Mouse (Mus musculus) midbrain, postnatal 0 days (tissue): ENCODE measurements around the gene Elk4. TPM values are rescaled to one million over a fixed set of nuclear protein-coding genes. Genes with fewer than 3 reads are reported as not detected.

Source experiments
- ATAC-seq: fragments of 200-750 bp; cut with Nextera tagmentation; 2 replicates; pipeline ENCODE4 v1.8.0; 2017; ENCODE audit warnings: moderate number of reproducible peaks, mild to moderate bottlenecking, moderate TSS enrichment, moderate library complexity; ENCODE audit not compliant: low FRiP score
- DNase-seq: peaks from one replicate; pipeline ENCODE4 v3.0.0-alpha.2; 2015; ENCODE audit warnings: low spot score
- H3K27ac ChIP-seq: fragments of 300-500 bp; sonication (generic); 2 replicates; pipeline ENCODE4 v1.5.1; 2014; ENCODE audit warnings: low read depth, mild to moderate bottlenecking, low read length, mixed read lengths
- H3K27me3 ChIP-seq: fragments of 300-500 bp; sonication (generic); 2 replicates; pipeline ENCODE4 v1.6.1; 2014; ENCODE audit warnings: low read length, control low read depth, mixed read lengths; ENCODE audit not compliant: insufficient read depth
- H3K36me3 ChIP-seq: fragments of 300-500 bp; sonication (generic); 2 replicates; pipeline ENCODE4 v1.6.1; 2014; ENCODE audit warnings: low read length, control low read depth, mixed read lengths; ENCODE audit not compliant: insufficient read depth
- H3K4me1 ChIP-seq: fragments of 300-500 bp; sonication (generic); 2 replicates; pipeline ENCODE4 v1.6.1; 2014; ENCODE audit warnings: mild to moderate bottlenecking, control low read depth, antibody characterized with exemption, low read length, mixed read lengths; ENCODE audit not compliant: insufficient read depth
- H3K4me2 ChIP-seq: fragments of 300-500 bp; sonication (generic); 2 replicates; pipeline ENCODE4 v1.6.1; 2014; ENCODE audit warnings: low read depth, mild to moderate bottlenecking, low read length, mixed read lengths; ENCODE audit not compliant: poor library complexity, severe bottlenecking
- H3K4me3 ChIP-seq: fragments of 300-500 bp; sonication (generic); 2 replicates; pipeline ENCODE4 v1.5.1; 2014; ENCODE audit warnings: low read depth, mild to moderate bottlenecking, low read length, moderate library complexity
- H3K9ac ChIP-seq: fragments of 300-500 bp; sonication (generic); replicated peaks from 2 replicates; pipeline ENCODE4 v1.6.1; 2014; ENCODE audit warnings: mild to moderate bottlenecking, low read length, moderate library complexity, mixed read lengths; ENCODE audit not compliant: poor library complexity, severe bottlenecking
- H3K9me3 ChIP-seq: fragments of 300-500 bp; sonication (generic); 2 replicates; pipeline ENCODE4 v1.6.1; 2016; ENCODE audit warnings: low read length, control low read depth
- CTCF ChIP-seq: IDR thresholded peaks from 2 replicates; pipeline ENCODE4 v1.5.1; 2016; ENCODE audit warnings: antibody characterized with exemption, mild to moderate bottlenecking
- WGBS: fragments of 180-500 bp; shearing (Covaris S2); extraction: QIAGEN DNeasy Blood & Tissue Kit; methylation state at CpG from one replicate; pipeline ENCODE4 v1.1.7; 2014; 5-methylcytosine and 5-hydroxymethylcytosine counted together
- polyA plus RNA-seq: library from polyadenylated mRNA; unstranded; fragments of >200 nt; fragmentation: Nextera tagmentation; extraction: Ambion mirVana; gene quantifications from 2 replicates; pipeline ENCODE4 v1.2.1, GENCODE M21; 2015
- total RNA-seq: library from RNA; depleted of rRNA; stranded (reverse); fragments of >200 nt; gene quantifications from 2 replicates; pipeline ENCODE4 v1.2.3, GENCODE M21; 2014

Gene Elk4
- total and polyA plus RNA-seq, 2 experiments from 2014 or later = 8.1 to 17.6 TPM

GRCm38 (mm10) chr1:131964580-131964979 lies 42.8 kb upstream of the Elk4 start:
- Histone ChIP-seq H3K4me1 (peaks cover 2% of the 10 kb centered on the region; the same call in 1 of the 2 replicates), H3K4me3 (no peak overlapping the region), H3K27me3 (peaks cover 8% of the 10 kb centered on the region), H3K9me3 (no peaks in the 10 kb centered on the region), H3K4me2 (no peak overlapping the region), H3K27ac (no peak overlapping the region), H3K36me3 (no peaks in the 10 kb centered on the region), H3K9ac (no peak overlapping the region)
- no peak for TF ChIP-seq CTCF
- WGBS = 50% methylated on average over 7 of the region's 7 CpGs
- DNase-seq = no peak
- no peak for ATAC-seq

GRCm38 (mm10) chr1:131965818-131966217 lies 41.6 kb upstream of the Elk4 start:
- Histone ChIP-seq H3K4me3 (no peak overlapping the region), H3K4me1 (peaks cover 2% of the 10 kb centered on the region; the same call in 1 of the 2 replicates)
- WGBS = 36% methylated on average over 5 of the region's 5 CpGs

GRCm38 (mm10) chr1:131967336-131967735 lies 40.1 kb upstream of the Elk4 start:
- Histone ChIP-seq H3K9me3 (no peaks in the 10 kb centered on the region), H3K9ac (no peak overlapping the region), H3K27ac (no peak overlapping the region), H3K4me1 (peaks cover 2% of the 10 kb centered on the region; the same call in 1 of the 2 replicates), H3K27me3 (peaks cover 8% of the 10 kb centered on the region), H3K4me3 (no peak overlapping the region), H3K4me2 (no peak overlapping the region), H3K36me3 (no peaks in the 10 kb centered on the region)
- no peak for TF ChIP-seq CTCF
- DNase-seq (no peak), ATAC-seq (no peak)
- 75% methylated on average over 7 of the region's 7 CpGs for WGBS

More at GRCm38 (mm10) chr1:131965818-131966217, 41.6 kb upstream of the Elk4 start:
- peaks cover 8% of the 10 kb centered on the region for H3K27me3 ChIP-seq
- H3K27ac ChIP-seq = no peak overlapping the region
- H3K9me3 ChIP-seq = no peaks in the 10 kb centered on the region
- no peak for TF ChIP-seq CTCF
- no peak overlapping the region for H3K9ac ChIP-seq
- no peak overlapping the region for H3K4me2 ChIP-seq
- H3K36me3 ChIP-seq = no peaks in the 10 kb centered on the region
- DNase-seq = no peak
- no peak for ATAC-seq

GRCm38 (mm10) chr1:131968556-131968955 lies 38.9 kb upstream of the Elk4 start:
- H3K4me2 ChIP-seq = no peak overlapping the region
- peaks cover 8% of the 10 kb centered on the region for H3K27me3 ChIP-seq
- no peak for ATAC-seq
- no peak overlapping the region for H3K27ac ChIP-seq
- H3K9me3 ChIP-seq = no peaks in the 10 kb centered on the region
- WGBS = 20% methylated on average over 3 of the region's 3 CpGs
- no peak for DNase-seq
- no peaks in the 10 kb centered on the region for H3K36me3 ChIP-seq
- TF ChIP-seq CTCF = no peak
- no peak overlapping the region for H3K9ac ChIP-seq
- H3K4me3 ChIP-seq = no peak overlapping the region
- peaks cover 2% of the 10 kb centered on the region; the same call in 1 of the 2 replicates for H3K4me1 ChIP-seq

- H3K4me2 ChIP-seq = no peak overlapping the region
- no peak overlapping the region for H3K4me3 ChIP-seq
These were observed 38.4 kb upstream of the Elk4 start for GRCm38 (mm10) chr1:131968983-131969382.

GRCm38 (mm10) chr1:131969825-131970224 lies 37.6 kb upstream of the Elk4 start:
- ATAC-seq = no peak
- H3K9me3 ChIP-seq = no peaks in the 10 kb centered on the region
- H3K27ac ChIP-seq = no peak overlapping the region
- H3K9ac ChIP-seq = no peak overlapping the region
- H3K27me3 ChIP-seq = no peaks in the 10 kb centered on the region; the same call in 1 of the 2 replicates
- no peak for DNase-seq
- H3K4me1 ChIP-seq = no peaks in the 10 kb centered on the region
- TF ChIP-seq CTCF = no peak
- no peaks in the 10 kb centered on the region for H3K36me3 ChIP-seq
- WGBS = 50% methylated on average over 4 of the region's 4 CpGs
- H3K4me3 ChIP-seq = no peak overlapping the region
- no peak overlapping the region for H3K4me2 ChIP-seq

More at GRCm38 (mm10) chr1:131968983-131969382, 38.4 kb upstream of the Elk4 start:
- WGBS = 56% methylated on average over 6 of the region's 6 CpGs
- no peak overlapping the region for H3K27ac ChIP-seq
- no peaks in the 10 kb centered on the region for H3K36me3 ChIP-seq
- H3K9me3 ChIP-seq = no peaks in the 10 kb centered on the region
- peaks cover 8% of the 10 kb centered on the region for H3K27me3 ChIP-seq
- no peak for TF ChIP-seq CTCF
- no peak overlapping the region for H3K9ac ChIP-seq
- ATAC-seq (no peak), DNase-seq (no peak)
- H3K4me1 ChIP-seq = 0 out of 2 replicates have a peak, but pooled peaks cover under 1% of the 10 kb centered on the region
